Mouse (Mus musculus): ENCODE data around the gene Smco3.
"Not testable (repeated sequence)": the region's sequence is repeated elsewhere in the genome, so short reads cannot be mapped to it uniquely, and the experiment has no call there.

Gene Smco3

GRCm38 (mm10) chr6:136835352-136835751 is at the start of gene Smco3:
Gene Smco3 (minus strand): TSS chr6:136835452.
- no peak for DNase-seq (ENCODE audit: low spot score)

GRCm38 (mm10) chr6:136884766-136885165 is 49.5 kb upstream of the Smco3 start:
- not testable (repeated sequence) for DNase-seq (ENCODE audit: low spot score)

DNA sequence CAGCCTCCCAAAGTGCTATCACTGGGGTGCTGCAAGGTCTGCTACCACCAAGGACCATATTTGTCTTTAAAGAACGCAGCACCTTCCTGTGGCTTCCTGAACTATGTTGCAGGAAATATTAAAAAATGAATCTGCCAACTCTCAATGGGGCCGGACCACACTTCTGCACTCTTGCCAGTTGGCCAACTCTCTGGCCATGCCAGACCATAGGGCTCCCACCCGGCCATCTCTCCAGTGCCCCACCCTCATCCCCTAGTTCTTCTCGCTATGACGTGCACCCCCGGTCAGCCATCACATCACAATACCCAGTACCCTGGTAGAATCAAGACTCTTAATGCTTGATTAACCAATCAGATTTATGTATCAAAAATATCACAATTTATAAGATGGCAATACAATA is 48.7 kb upstream of the Smco3 start:
- DNase-seq (ENCODE audit: low spot score) = no peak

GRCm38 (mm10) chr6:136883431-136883915 is 48.2 kb upstream of the Smco3 start:
- DNase-seq (ENCODE audit: low spot score) = peak; percentile 40

DNA sequence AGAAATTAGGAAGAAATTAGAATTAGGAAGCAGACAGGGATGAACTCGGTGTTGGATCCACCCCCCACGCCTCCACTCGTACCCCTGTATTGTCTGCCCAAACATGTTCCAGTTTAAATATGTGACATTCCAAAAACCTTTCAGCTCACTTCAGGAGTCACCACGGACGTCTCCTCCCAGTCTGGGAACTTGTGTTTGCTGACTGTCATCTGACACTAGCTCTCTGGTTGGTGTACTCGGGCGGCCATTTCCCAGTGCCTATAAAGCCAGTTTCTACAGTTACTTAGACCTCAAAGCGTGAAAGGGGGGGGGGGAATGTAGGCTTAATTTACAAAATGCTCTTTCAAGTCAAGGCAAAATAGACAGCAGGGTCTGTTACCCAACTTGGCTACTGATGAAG is 46.4 kb upstream of the Smco3 start:
- no peak for DNase-seq (ENCODE audit: low spot score)

DNA sequence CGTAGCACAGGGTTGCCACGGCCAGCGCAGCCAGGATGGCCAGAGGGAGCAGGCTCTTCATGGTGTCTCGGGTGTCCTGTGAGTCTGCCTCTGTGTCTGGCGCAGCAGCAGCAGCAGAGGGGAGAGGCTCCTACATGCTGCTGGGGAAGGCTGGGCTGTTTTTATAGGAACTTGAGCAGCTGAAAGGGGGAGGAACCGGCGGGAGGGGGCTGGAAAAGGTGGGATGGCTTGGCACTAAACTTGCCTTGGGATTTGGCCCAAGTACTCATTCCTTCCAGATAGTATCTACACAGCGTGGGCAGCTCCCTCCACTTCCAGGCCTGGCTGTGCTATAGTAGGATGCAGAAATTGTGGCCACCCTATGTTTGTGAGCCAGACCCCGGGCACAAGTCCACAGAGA is 40.4 kb upstream of the Smco3 start, which contains the start of gene Mgp:
Gene Mgp, minus strand, starts transcription at position 154 of the 400 bp plus-strand sequence.
- peak; percentile 73 for DNase-seq (ENCODE audit: low spot score)

DNA sequence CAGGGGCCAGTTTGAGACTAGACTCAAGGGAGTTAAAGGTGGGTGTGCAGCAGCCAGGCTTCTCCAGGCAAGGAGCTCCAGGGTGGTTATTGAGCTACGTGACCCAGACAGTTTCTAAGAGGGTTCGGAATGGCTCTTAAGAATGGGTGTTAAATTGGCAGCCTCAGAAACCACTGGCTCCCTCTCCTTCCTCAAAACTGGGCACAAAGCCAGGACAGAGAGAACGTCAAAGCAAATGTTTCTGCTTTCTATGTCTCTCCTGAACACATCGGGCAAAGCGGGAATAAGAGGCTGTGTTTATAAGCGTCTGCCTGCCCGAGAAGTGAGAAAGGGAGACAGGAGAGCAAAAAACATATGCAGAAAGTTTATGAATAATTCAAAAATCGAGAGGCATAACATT is 39.3 kb upstream of the Smco3 start:
- peak; percentile 36 for DNase-seq (ENCODE audit: low spot score)

- DNase-seq (ENCODE audit: low spot score) = no peak
Measured at GRCm38 (mm10) chr6:136868921-136869320, 33.7 kb upstream of the Smco3 start.

GRCm38 (mm10) chr6:136866150-136866549 is 30.9 kb upstream of the Smco3 start:
- DNase-seq (ENCODE audit: low spot score) = peak; percentile 33

DNA sequence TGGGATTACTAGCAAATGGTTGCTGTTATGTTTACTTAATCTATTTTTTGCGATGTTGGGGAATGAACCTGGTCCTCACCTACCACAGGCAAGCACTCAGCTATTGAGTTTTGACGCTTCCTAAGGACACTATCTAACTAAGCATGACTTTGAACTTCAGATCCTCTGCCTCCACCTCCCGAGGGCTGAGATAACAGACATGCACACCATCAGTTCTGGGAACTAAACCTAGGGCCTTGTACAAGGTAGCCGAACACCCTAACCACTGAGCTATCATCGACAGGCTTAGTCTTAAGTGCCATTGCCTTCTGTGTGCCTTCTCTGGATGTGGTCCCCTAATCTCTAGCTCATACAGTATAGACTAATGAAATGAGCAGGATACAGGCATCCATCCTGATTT is 30.1 kb upstream of the Smco3 start:
- no peak for DNase-seq (ENCODE audit: low spot score)

GRCm38 (mm10) chr6:136861020-136861419 is 25.8 kb upstream of the Smco3 start:
- DNase-seq (ENCODE audit: low spot score) = no peak

DNA sequence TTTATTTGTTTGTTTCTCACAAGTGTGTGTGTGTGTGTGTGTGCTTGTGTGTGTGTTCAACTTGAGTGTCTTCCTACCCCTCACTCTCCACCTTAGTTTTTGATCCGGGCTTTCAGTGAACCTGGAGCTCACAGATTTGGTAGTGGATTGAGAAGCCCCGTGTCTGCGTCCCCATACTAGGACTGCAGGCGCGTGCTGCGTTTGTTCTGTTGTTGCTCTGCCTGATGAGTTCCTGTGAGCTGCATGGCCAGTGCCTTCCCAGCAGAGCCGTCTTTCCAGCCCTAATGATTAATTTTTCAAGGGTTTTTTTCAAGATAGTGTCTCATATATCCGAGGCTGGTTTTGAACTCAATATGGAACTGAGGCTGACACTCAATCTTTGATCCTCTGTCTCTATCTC is 23.2 kb upstream of the Smco3 start:
- DNase-seq (ENCODE audit: low spot score) = no peak

DNA sequence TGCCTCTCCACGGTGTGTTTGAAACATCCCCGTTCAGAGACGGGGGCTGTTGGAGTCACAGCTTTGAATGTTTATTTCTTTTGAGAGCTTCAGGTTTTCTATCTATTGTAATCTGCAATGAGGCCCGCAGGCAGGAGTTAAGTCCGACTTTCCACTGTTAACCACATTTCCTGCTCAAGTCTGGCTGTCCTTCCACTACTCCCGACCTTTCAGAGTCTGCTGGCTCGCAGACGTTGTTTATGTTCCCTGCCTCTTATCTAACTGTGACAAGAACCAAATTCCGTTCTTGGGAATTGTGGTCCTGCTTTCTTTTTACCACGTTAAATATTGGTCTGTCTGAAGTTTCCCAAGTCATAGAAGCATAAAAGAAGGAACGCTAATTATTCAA is 22.6 kb upstream of the Smco3 start:
- peak; percentile 49 for DNase-seq (ENCODE audit: low spot score)

DNA sequence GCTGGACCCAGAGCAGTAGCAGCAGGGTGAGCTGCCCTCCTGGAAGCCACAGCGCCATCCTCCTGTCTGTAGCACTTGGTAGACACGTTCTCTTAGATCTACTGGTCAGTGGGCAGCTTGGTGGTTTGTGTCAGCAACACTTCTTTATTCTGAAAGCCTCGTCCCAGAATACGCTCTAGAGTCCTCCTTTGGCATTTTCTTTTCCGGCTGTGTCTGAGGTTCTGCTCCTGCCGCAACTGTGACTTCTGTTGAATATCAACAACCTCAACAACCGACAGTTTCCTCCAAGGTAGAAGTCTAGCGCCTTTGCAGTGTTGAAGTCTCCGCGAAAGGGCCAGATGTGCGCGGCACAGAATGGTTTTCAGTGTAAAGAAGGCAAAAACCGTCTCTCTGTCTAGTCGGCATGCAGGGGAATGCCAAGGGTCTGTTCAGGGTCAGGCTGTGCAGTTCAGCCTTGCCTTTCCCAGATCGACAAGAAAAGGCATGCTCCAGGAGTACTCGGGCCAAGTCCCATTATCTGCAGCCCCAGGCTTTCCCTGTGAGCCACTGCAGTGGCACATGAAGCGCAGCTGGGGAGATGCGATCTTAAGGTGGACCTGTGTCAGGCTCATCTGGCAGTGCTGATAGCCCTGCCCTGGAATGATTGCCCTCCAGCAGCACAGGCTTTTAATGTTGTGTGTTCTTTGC is 22.1 kb upstream of the Smco3 start, which contains the start of gene Art4:
Gene Art4, minus strand, starts transcription at position 548 of the 687 bp plus-strand sequence.
- peak; percentile 52 for DNase-seq (ENCODE audit: low spot score)

DNA sequence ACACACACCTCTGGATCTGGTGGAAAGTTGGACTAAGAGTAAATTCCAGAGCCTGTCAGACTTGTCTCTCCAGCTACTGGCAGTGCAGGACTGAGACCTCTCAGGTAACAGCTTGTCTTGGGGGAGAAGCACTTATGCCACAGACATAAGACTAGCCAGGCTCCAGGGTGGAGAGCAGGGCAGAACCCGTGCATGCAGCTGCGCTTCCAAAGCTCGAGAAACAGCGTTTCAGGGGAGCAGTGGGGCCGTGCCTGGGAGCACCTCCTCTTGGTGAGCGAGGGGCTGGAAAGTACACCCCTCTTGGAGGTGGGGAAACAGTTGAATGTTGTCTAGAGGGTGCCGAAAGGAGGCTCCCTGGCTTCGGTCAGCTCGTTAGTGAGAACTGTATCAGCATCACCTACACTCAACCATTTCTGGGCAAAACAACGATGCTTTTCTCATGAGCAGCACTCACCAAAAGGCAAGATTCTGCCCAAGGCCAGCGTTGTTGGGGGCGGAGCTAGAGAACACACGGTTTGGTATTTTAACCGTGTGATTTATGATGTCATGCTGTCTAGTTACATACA is 20.9 kb upstream of the Smco3 start:
- DNase-seq (ENCODE audit: low spot score) = peak; percentile 61

DNA sequence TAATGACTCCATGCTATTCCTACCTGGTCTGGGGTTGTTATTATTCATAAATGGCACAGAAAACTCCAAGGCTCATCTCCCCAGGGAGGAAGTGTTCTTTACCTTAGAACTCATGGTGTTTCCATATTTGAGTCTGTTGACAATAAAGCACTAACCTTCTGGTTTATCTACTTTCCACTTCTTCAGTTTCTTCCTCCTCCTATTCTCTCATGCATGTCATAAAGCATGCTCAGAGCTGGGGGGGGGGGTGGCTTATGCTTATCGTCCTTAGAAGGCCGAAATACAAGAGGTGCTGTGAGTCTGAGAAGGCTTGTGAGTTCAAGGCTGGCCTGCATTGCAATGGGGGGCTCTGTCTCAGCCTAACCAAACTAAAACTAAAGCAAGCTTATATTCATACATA is 19.9 kb upstream of the Smco3 start:
- no peak for DNase-seq (ENCODE audit: low spot score)

- DNase-seq (ENCODE audit: low spot score) = no peak
Measured at GRCm38 (mm10) chr6:136854361-136854781, 19.1 kb upstream of the Smco3 start.

- no peak for DNase-seq (ENCODE audit: low spot score)
Measured at GRCm38 (mm10) chr6:136852762-136853161, 17.5 kb upstream of the Smco3 start.

- no peak for DNase-seq (ENCODE audit: low spot score)
Measured at GRCm38 (mm10) chr6:136852348-136852747, 17.1 kb upstream of the Smco3 start.

DNA sequence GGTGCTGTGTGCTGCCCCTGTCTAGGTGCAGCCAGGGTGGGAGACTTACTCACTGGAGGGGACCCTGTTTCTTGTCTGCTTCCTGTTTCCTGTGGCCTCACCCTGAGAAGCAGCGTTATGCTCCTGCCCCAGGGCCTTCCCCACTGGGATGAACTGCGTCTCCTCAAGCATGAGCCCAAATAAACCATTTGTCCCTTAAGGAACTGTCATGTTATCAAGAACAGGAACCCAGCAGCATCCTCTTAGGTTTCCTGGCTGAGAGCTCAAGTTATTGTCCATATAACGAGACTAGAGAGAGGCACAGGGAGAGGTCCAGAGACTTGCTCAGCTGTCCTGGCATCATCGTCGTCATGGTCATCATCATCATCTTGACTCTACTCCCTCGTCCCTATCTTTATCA is 15.0 kb upstream of the Smco3 start:
- DNase-seq (ENCODE audit: low spot score) = no peak

DNA sequence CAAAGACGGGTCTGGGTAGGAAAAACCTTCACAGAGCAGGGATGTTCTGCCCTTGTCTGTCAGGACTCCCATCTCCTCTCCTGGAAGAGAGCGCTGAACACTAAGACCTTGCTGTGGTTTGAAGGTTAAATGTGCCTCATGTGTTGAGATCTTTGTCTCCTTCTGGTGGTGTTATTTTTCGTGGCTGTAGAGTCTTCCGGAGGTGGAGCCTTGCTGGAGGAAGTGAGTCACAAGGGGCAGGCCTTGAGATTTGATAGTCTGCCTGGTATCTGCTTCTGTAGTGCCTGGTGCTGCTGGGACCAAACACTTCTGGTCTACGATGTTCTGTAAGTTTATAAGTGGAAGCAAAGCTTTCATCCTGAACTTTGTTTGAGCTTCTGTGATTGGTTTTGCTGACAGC is 13.7 kb upstream of the Smco3 start:
- DNase-seq (ENCODE audit: low spot score) = no peak

DNA sequence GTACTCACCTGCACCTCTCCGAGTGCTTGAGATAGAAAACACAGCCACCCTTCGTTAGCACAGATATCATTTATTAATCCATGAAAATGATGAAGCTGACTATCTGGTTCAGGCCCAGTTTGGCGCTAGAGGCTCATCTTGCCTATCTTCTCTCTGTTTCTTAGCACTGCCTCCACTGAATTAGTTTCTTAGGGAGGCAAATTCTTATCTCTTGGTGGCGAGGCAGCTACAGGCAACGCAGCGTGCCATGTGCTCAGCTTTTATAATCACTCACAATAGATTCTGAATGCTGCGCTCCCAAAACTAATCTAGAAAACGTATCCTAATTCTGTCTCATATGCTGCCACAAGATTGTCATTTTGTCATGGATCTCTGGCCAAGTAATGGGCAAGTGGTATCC is 13.1 kb upstream of the Smco3 start:
- no peak for DNase-seq (ENCODE audit: low spot score)

- DNase-seq (ENCODE audit: low spot score) = peak; percentile 61
Measured at GRCm38 (mm10) chr6:136847790-136848189, 12.5 kb upstream of the Smco3 start.

DNA sequence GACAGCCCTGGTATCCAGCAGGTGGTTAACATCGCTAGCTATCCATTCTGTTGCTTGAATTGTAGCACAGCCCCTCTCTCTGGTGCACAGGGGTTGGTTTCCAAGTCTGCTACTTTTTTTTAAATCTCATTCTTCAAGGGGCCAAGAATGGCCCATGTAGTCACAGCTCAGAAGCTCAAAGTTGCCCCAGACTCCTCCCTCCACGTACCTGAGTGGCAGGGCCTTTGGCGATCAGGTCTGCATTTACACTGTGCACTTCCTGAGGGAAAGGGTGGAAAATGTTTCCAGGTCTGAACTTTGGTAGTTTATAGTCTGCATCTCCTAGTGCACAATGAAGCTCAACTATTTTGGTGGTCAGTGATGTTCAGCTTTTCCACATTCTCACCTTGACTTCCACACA is 12.0 kb upstream of the Smco3 start:
- no peak for DNase-seq (ENCODE audit: low spot score)

All from urinary bladder, postnatal 14 days (tissue).